Mouse (Mus musculus): ENCODE data around the gene Gm20517.
"Not testable (repeated sequence)": the region's sequence is repeated elsewhere in the genome, so short reads cannot be mapped to it uniquely, and the experiment has no call there.

Gm20517 gene

DNA sequence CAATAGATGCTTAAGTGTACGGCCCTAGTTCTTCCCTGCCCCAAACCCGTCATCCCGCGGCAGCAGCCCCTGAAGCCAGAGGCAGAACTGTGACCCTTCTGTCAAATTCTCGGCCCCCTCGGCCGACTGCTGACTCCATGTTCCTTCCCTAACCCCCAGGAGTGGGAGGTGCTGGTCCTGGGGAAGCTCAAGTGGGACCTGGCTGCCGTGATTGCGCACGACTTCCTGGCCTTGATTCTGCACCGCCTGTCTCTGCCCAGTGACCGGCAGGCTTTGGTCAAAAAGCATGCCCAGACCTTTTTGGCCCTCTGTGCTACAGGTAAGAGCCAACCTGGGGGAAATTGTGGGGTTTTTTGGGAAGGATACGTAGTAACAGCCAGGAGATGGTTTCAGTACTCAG is 14.1 kb upstream of the Gm20517 start:
- no peak for DNase-seq

DNA sequence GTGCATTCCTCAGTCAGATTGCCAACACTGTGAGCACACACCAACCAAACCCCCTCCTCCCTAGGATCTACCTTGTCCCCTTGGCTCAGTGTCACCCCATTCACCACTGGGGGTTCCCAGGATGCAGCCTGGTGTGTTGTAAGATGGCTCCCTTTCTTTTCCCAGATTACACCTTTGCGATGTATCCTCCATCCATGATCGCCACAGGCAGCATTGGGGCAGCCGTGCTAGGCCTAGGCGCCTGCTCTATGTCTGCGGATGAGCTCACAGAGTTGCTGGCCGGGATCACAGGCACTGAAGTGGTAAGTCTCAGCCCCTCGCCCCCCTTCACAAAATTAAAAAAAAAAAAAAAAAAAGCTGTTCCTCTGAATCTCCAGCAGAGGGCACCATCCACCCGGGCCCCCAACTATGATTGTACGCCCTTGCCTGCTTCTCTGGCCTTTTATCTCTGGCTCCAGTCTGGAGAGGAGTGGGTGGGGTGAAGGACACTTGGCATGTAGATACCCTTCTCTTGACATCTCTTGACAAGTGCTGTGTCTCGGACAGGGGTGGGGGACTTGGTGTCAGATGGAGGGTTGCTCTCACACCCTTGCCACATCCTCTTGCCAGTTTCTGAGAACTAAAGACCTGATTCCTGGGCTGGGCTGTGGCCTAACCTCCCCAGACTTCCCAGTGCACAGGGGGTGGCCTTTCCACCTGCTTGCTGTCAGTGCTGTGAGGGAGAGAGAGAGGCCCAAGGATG is 13.4 kb upstream of the Gm20517 start:
- peak; percentile 68 for DNase-seq

DNA sequence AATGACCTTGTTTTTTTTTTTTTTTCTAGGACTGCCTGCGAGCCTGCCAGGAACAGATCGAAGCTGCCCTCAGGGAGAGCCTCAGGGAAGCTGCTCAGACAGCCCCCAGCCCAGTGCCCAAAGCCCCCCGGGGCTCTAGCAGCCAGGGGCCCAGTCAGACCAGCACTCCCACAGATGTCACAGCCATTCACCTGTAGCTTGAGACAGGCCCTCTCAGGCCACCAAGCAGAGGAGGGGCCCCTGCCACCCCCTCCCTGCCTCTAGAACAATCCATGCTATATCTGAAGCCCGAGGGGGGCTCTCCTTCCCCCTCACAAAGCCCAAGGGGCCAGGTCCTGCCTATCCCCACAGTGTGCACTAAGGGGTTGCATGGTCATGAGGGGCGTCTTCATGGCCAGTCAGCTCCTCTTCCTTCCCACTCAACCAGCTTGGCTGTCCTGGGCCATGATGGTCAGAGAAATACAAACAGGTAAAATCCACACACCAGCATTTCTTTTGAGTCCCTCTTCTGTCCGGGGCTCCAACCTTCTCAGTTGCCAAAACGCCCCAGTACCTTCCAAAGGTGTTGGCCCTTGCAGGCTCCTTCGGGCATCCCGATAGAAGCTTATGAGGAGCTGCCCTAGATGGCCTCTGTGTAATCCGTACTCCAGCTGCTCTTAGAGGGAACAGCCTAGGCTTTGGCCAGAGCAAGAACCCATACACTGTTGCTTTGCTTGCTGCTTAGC is 12.6 kb upstream of the Gm20517 start:
- peak; percentile 38 for DNase-seq

DNA sequence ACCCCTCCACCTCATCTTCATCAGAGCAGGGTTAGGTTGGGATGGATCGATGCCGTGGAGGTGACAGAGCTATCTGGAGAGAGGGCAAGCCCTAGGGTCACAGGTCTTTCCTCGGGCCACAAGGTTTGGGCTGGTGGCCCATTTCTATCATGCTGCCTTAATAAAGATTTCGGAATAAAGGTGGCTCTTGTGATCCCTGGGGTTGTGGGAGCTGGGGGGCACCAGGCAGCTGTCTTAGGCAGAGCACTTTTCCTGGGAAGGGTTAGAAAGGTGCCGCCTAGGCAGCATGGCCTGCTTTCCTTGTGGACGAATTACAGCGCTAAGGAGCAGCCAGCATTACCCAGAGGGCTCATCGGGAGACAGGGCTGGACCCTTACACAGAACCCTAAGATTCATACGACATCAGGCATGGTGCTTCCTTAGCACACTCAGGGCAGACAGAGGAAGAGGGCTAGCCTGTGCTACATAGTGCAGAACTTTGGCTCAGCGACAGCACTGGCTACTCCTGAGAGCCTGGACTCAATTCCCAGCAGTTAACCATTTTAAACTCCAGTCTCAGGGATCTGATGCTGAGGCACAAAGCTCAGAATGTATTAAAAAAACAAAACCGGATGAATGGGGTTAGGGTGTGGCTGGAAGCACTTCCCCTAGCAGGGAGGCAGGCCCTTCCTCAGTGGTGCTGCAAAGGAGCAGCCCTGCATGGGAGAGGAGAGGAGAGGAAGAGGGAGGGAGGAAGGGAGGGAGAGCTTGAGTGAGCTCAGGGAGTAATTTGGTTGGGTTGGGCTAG is 11.7 kb upstream of the Gm20517 start:
- DNase-seq, result peak; percentile 63

DNA sequence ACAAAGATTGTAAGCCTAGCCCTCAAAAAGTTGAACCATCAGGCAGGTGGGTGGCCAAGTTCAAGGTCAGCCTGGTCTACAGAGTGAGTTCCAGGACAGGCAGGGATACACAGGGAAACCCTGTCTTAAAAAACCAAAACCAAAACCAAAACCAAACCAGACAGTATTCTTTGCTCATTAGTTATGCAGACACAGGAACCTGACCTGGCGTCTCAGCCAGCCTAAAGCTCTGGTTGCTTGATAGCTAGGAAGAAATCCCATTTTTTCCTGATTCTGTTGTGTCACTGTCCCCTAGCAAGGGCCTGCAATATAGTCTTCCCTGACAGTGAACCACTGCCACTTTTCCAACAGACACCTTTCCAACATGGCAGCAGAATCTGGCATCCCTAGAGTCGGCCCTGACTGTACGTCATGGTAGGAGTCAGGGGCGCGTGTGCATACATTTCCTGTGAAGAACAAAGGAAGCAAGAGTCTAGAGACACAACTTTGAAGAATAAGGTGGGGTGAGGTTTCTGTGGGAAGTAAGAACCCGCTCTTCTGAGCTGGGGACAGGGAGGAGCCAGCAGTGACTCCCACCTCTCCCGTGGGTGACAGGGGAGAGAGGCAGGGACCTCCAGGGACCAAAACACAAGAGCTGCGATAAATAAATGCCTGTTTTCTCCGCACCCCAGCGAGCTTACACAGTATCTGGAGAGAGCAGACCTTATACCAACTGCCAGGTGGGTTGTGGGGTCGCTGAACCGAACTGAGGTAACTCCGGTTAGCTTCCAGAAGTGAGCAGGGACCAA is 10.6 kb upstream of the Gm20517 start:
- DNase-seq, result peak; percentile 58

DNA sequence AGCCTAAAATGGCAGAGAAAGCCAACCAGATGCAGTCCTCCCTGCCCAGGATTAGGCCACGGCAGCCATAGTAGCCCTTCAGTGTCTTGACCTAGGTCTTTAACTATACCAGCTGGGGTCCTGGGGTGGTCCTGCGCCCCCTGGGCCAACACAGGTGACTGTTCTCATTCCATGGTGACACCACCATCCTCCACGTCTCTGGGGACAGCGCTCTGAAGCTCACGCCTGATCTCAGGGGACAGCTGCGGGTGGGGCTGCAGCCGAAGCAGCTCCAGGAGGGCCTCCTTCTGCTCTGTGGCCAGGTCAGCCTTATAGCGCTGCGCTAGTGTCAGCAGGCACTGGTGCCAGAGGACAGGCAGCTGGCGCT is 10.0 kb upstream of the Gm20517 start:
- peak; percentile 53 for DNase-seq

DNA sequence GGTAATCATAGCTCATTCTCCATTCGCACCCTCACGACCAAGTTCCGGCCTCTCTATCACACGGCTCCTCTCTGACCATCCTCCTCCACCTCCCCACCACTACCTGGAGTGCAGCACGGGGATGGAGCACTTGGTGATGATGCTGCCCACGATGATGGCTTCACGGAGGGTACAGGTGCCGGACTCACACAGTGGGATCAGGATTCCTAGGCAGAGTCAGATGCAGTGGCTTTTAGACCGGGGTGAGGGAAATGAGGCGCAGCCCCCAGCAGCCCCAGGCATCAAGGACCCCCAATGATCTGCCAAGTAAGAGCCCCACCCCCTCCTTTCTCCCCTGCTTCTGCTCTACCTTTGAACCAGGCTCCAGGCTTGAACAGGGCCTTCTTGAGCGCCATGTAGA is 9.1 kb upstream of the Gm20517 start:
- DNase-seq, result peak; percentile 33

DNA sequence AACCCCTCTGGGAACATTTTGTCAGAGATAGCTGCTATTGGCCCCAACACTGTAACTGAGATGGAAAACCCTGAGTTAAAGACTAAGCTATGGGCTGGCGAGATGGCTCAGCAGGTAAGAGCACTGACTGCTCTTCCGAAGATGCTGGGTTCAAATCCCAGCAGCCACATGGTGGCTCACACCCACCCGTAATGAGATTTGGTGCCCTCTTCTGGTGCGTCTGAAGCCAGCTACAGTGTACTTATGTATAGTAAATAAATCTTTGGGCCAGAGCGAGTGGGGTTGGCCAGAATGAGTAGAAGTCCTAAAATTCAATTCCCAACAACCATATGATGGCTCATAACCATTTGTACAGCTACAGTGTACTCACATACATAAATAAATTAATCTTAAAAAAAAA is 5.2 kb upstream of the Gm20517 start:
- peak; percentile 81 for DNase-seq

DNA sequence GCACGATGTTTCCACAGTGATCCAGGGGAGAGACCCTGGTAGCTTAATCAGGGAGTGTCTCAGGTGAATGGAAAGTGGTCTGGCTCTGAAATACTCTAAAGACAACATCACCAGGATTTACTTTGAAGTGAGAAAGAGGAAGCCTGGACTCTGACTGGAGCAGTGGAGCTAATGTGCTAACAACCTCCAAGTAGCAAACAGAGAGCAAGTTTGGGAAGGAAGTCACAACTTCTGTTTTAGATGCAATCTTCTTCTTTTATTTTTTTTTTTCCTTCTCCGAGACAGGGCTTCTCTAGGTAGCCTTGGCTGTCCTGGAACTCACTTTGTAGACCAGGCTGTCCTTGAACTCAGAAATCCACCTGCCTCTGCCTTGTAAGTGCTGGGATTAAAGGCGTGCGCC is 2.2 kb upstream of the Gm20517 start:
- DNase-seq, result no peak

DNA sequence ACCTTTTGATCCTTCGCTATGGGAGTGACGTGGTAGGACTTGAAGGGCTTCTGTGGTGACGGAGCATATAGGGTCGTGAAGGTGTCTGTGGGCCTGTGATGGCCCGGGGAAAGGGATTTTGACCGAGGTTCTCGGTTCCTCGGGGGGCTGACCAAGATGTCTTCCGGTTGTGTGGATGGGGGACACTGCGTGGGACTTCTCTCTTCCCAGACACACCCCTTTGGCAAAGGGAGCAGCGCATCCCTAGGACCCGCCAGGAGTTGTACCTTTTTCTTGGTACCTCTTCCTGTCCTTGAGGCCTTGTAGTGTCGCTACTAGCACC is 233 bp downstream of the Gm20517 start:
- no peak for DNase-seq

DNA sequence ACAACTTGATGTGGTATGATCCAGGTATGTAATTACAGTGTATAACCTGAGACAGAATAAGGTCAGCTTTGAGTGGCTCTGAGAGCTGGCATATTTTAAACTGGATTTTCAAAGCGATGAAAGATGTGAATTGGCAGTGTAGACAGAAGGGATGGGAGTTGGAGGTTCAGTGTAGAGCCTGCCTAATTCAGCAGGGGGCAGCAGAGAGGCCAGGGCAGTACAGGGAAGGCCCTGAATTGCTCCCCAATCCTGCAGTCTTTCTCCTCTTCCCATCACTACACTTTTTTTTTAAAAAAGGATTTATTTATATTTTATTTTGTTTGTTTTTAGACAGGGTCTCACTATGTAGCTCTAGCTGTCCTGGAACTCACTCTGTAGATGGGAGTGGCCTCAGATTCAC is 2.6 kb downstream of the Gm20517 start:
- DNase-seq, result peak; percentile 76

DNA sequence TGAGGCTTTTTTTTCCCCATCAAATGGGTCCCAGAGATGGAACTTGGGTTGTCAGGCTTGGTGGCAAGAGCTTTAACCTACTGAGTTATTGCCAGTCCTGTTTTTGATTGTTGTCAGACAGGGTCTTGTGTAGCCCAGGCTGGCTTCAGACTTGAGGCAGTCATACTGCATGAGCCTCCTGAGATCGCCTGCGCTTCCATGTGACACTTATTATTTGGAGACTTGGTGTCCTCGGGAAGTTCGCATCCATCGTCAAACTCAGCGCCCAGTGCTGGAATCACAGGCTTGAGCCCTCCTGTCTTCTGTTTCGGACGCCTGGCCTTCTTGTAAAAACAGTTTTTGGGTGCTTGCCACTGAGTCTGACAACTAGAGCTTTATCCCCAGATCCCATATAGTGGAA is 4.7 kb downstream of the Gm20517 start:
- no peak for DNase-seq

DNA sequence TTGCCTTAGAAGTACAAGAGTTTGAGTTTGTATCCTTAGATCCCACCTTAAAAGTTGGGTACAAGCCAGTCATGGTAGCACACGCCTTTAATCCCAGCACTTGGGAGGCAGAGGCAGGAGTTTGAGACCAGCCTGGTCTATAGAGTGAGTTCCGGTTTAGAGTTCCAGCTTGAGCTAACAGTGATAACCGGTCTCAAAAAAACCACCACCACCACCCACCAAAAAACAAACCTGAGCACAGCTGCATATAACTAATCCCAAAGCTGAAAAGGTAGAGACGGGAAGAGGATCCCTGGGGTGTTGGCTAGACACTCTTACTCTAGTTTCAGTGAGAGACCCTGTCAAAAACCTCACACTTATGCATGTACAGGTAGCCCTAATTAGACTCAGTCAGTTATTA is 5.3 kb downstream of the Gm20517 start:
- no peak for DNase-seq

DNA sequence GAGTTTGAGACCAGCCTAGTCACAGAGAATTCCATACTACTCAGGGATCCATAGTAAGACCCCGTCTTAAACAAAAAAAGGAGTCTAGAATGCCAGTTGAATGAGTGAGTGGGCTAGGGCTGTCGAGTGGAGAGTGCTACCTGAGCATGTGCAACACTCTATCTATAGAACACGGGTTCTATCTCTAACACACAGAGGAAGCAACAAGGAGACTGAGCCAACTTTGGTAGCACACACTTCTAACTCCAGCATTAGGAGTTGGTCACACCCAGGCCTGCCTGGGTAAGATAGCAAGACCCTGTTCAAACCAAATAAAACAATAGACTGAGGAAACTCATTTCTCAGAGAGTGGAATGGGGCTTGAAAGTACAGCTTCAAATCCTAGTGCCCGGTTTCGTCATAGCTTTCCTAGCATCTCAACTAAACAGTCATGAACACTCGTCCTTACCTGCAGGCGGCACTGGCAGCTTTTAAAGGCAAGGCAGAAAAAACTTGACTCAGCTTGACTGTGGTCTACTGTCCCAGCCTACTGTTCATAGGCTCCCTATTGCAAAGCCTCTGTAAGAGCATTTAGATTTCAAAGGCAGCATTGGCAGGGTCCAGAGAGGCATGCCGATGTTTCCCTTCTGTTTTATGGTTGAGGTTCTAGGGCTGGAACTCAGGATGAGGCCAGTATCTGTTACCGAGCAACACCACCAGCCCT is 6.4 kb downstream of the Gm20517 start:
- DNase-seq, result no peak

DNA sequence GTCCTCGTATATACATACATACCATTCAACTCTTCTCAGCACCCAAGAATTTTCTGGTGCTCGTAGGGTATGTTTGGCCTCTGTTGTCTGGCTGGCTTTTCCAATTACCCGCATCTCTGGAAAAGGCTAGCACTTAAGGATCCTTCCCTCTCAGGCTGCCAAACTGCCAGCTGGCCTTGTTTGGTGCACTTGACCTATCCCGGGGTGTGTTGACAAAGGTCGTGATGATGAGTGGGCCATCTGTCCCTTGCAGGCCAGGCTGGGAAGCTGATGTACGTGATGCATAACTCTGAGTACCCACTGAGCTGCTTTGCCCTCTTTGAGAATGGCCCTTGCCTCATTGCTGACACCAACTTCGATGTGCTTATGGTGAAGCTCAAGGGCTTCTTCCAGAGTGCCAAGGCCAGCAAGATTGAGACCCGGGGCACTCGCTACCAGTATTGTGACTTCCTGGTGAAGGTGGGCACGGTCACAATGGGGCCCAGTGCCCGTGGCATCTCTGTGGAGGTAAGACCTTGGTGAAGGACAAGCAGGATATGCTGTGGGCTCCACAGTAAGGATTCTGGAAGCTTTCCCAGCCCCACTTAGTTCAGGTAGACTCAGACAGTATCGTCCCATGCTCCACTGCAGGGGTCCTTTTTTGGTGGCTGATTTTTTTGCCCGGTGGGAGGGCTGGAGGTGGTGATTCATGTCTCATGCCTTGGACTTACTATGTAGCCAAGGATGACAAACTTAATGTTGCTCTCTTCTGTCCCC is 7.3 kb downstream of the Gm20517 start:
- DNase-seq, result no peak

DNA sequence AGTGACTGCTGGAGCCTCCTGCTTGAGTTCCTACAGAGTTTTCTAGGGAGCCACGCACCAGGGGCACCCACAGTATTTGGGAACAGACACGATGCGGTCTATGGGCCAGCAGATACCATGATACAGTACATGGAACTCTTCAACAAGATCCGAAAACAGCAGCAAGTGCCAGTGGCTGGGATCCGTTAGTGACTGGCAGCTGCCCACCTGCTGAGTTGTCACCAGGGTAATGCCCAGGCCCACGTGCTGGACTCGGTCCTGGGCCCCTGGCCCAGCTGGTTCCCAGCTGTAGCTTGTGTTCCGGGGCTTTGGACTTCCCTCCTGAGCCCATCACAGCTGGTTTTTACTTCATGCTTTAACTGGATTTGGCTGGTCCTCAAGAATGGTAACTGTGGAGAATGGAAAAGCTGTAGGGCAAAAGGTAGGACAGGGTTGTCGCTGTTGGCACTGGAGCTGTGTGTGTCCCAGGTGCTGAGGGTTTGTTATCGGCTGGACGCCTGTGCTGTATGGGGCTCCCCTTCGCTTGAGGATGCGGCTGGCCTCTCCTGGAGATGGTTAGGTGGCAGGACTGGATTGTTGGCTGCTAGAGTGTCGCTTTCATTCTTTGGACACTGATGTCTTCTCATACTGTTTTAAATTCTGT is 11.6 kb downstream of the Gm20517 start:
- DNase-seq, result no peak

DNA sequence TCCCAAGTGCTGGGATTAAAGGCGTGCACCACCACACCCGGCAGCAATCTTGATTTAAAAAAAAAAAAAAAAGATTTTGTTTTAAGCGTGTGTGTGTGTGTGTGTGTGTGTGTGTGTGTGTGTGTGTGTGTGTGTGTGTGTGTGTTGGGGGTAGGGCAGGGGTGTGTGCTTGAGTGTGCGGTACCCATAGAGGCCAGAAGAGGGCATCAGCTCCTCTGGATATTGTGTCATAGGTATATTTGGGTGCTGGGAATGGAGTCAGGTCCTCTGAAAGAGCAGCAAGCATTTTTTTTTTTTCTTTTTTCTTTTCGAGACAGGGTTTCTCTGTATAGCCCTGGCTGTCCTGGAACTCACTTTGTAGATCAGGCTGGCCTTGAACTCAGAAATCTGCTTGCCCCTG is 13.2 kb downstream of the Gm20517 start:
- DNase-seq, result not testable (repeated sequence)

DNA sequence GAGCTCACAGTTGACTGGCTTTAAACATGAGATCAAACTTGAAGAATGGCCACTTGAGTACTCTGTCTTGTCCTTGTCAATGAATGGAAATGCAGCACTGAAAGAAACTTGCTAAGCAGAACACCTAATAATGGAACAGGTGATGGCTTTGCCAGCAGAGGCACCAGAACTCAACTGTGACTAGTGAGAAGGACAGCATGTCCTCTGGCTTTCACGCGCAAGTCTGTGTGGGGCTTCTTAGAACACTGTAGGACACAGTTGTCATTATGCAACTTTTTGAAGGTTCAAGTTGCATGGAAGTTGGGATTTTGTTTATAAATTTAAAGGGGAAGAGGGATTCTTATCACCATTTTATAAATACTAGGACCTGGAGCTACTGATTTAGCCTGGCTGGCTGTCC is 13.7 kb downstream of the Gm20517 start:
- no peak for DNase-seq

DNA sequence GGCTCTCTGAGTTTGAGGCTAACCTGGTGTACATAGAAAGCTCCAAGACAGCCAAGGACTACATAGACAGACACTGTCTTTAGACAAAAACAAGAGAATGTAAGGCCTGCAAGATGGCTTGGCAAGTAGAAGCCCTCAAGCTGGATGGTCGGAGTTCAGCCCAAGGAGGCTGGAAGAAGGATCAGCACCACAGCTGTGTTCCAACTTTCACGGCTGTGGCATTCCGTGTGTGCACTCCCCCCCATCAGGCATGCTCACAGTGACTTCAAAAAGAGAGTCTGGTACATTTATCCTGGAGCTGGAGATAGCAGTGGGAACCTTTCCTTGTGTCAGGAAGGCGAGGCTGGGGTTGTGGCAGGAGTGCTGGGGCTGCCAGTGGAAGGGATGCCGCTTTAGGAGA is 14.6 kb downstream of the Gm20517 start:
- DNase-seq, result no peak

DNA sequence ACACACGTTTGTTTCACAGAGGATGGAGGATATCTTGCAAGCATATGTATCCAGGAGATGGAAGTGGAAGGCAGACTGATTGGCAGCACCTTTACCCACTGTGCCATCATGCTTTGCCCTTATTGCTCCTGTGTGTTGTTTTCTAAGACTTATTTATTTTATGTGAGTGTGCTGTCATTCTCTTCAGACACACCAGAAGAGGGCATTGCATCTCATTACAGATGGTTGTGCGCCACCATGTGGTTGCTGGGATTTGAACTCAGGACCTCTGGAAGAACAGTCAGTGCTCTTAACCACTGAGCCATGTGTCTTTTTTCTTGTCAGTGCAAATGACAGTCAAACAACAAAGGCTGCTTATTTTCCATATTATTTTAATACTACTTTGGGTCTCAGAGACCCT is 16.4 kb downstream of the Gm20517 start:
- DNase-seq, result no peak
